Mouse (Mus musculus) olfactory bulb, adult 2 months (tissue): ENCODE measurements around the gene Kpna7. TPM values are rescaled to one million over a fixed set of nuclear protein-coding genes. Genes with fewer than 3 reads are reported as not detected.
"Not testable (repeated sequence)": the region's sequence is repeated elsewhere in the genome, so short reads cannot be mapped to it uniquely, and the experiment has no call there.

Experiments
- H3K27ac ChIP-seq: fragments of 200-500 bp; 2 replicates; pipeline ENCODE4 v1.5.1; 2012; ENCODE audit warnings: low read depth, low read length; ENCODE audit not compliant: insufficient read depth
- H3K4me1 ChIP-seq: fragments of 200-500 bp; 2 replicates; pipeline ENCODE4 v1.6.1; 2012; ENCODE audit warnings: low read length; ENCODE audit not compliant: control insufficient read depth, insufficient read depth
- H3K4me3 ChIP-seq: fragments of 200-500 bp; 2 replicates; pipeline ENCODE4 v1.5.1; 2012; ENCODE audit warnings: mild to moderate bottlenecking, low read depth, low read length, moderate library complexity; ENCODE audit not compliant: insufficient read depth
- CTCF ChIP-seq: fragments of 200-500 bp; IDR thresholded peaks from 2 replicates; pipeline ENCODE4 v1.5.1; 2012; ENCODE audit warnings: low read depth, mild to moderate bottlenecking, low read length, moderate library complexity; ENCODE audit not compliant: insufficient read depth
- POLR2A ChIP-seq: fragments of 200-500 bp; IDR thresholded peaks from 2 replicates; pipeline ENCODE4 v1.6.1; 2012; ENCODE audit warnings: mild to moderate bottlenecking, low read depth, low read length, moderate library complexity; ENCODE audit not compliant: insufficient read depth
- WGBS: fragments of 180-500 bp; shearing (Covaris S2); methylation state at CpG from one replicate; pipeline ENCODE4 v1.1.7; 2018; 5-methylcytosine and 5-hydroxymethylcytosine counted together
- polyA plus RNA-seq: library from polyadenylated mRNA; stranded (reverse); fragments of >200 nt; gene quantifications from 2 replicates; pipeline ENCODE4 v1.2.4, GENCODE M21; 2012; ENCODE audit warnings: low replicate concordance; ENCODE audit not compliant: missing spikeins, insufficient read depth, insufficient read length

The Kpna7 gene
- polyA plus RNA-seq, 1 experiment: not detected

- TF ChIP-seq POLR2A: no peak
- no peak for TF ChIP-seq CTCF
- peaks cover 4% of the 10 kb centered on the region; the same call in 1 of the 2 replicates for H3K4me1 ChIP-seq
- WGBS: 97% methylated on average over 2 of the region's 2 CpGs
- no peak overlapping the region for H3K27ac ChIP-seq
- H3K4me3 ChIP-seq: no peak overlapping the region
Measured at GRCm38 (mm10) chr5:145088186-145088585, 4.4 kb upstream of the Kpna7 start.

GRCm38 (mm10) chr5:145084822-145085221, 992 bp upstream of the Kpna7 start:
- no peak for TF ChIP-seq POLR2A
- no peak for TF ChIP-seq CTCF
- H3K27ac ChIP-seq: no peak overlapping the region
- WGBS: 54% methylated on average over 2 of the region's 2 CpGs
- peaks cover 4% of the 10 kb centered on the region; the same call in 1 of the 2 replicates for H3K4me1 ChIP-seq
- no peak overlapping the region for H3K4me3 ChIP-seq

GRCm38 (mm10) chr5:145083201-145083600, 629 bp downstream of the Kpna7 start:
- H3K27ac ChIP-seq, H3K4me1 ChIP-seq: not testable (repeated sequence)
- H3K4me3 ChIP-seq: peak overlapping the region; percentile 90
- WGBS: 44% methylated on average over 6 of the region's 6 CpGs

GRCm38 (mm10) chr5:145081866-145082613, 1.8 kb downstream of the Kpna7 start:
- Histone ChIP-seq H3K4me1 (peaks cover 4% of the 10 kb centered on the region; the same call in 1 of the 2 replicates), H3K27ac (no peak overlapping the region), H3K4me3 (no peak overlapping the region)
- TF ChIP-seq POLR2A (no peak), CTCF (no peak)
- 88% methylated on average over 10 of the region's 10 CpGs for WGBS

GRCm38 (mm10) chr5:145075081-145075480, 8.7 kb downstream of the Kpna7 start:
- no peak overlapping the region for H3K27ac ChIP-seq
- H3K4me1 ChIP-seq: no peaks in the 10 kb centered on the region
- no peak for TF ChIP-seq CTCF
- no peak for TF ChIP-seq POLR2A
- H3K4me3 ChIP-seq: no peak overlapping the region
- 61% methylated on average over 3 of the region's 3 CpGs for WGBS

- no peak for TF ChIP-seq CTCF
- TF ChIP-seq POLR2A: no peak
- 60% methylated on average over 6 of the region's 6 CpGs for WGBS
- Histone ChIP-seq H3K27ac (no peak overlapping the region), H3K4me1 (no peaks in the 10 kb centered on the region), H3K4me3 (no peak overlapping the region)
Measured at GRCm38 (mm10) chr5:145071342-145071741, 12.5 kb downstream of the Kpna7 start.

GRCm38 (mm10) chr5:145069707-145070106, 14.1 kb downstream of the Kpna7 start:
- WGBS: 1% methylated on average over 5 of the region's 5 CpGs
- TF ChIP-seq CTCF (0 out of 2 replicates have a peak, but pooled peaks have one; percentile 16), POLR2A (no peak)
- Histone ChIP-seq H3K27ac (no peak overlapping the region), H3K4me1 (no peaks in the 10 kb centered on the region), H3K4me3 (no peak overlapping the region)

GRCm38 (mm10) chr5:145068863-145069262, 15.0 kb downstream of the Kpna7 start:
- Histone ChIP-seq H3K4me3 (no peak overlapping the region), H3K27ac (no peak overlapping the region), H3K4me1 (no peaks in the 10 kb centered on the region)
- WGBS: 46% methylated on average over 3 of the region's 3 CpGs
- TF ChIP-seq POLR2A (no peak), CTCF (no peak)

- H3K4me1 ChIP-seq: no peaks in the 10 kb centered on the region
- no peak for TF ChIP-seq CTCF
- TF ChIP-seq POLR2A: no peak
- no peak overlapping the region for H3K27ac ChIP-seq
- WGBS: 94% methylated on average over 1 of the region's 1 CpGs
- H3K4me3 ChIP-seq: no peak overlapping the region
Measured at GRCm38 (mm10) chr5:145064765-145065340, 19.0 kb downstream of the Kpna7 start.

GRCm38 (mm10) chr5:145059524-145059923, 24.3 kb downstream of the Kpna7 start:
- TF ChIP-seq CTCF (no peak), POLR2A (no peak)
- Histone ChIP-seq H3K27ac (no peak overlapping the region), H3K4me3 (no peak overlapping the region), H3K4me1 (peaks cover 7% of the 10 kb centered on the region)
- 86% methylated on average over 2 of the region's 2 CpGs for WGBS
